Mouse (Mus musculus) ES-E14 (cell line): Measurements from ENCODE around the gene Ubl5.

Source experiments
- CHD2 ChIP-seq: IDR thresholded peaks from 2 replicates; pipeline ENCODE4 v1.6.1; 2014; ENCODE audit warnings: mild to moderate bottlenecking, low read depth, low read length, inconsistent platforms
- HCFC1 ChIP-seq: IDR thresholded peaks from 2 replicates; pipeline ENCODE4 v1.6.1; 2012; ENCODE audit warnings: low read length, inconsistent platforms, borderline replicate concordance; ENCODE audit not compliant: insufficient read depth
- ZC3H11A ChIP-seq: IDR thresholded peaks from 2 replicates; pipeline ENCODE4 v1.6.1; 2012; ENCODE audit warnings: low read depth, mild to moderate bottlenecking, inconsistent platforms, low read length, borderline replicate concordance
- ZNF384 ChIP-seq: IDR thresholded peaks from 2 replicates; pipeline ENCODE4 v1.6.1; 2012; ENCODE audit warnings: low read depth, low read length, inconsistent platforms

- no peak for TF ChIP-seq ZNF384
- no peak for TF ChIP-seq HCFC1
- no peak for TF ChIP-seq CHD2
- TF ChIP-seq ZC3H11A, result no peak
These were observed 52.1 kb downstream of the Ubl5 start for GRCm38 (mm10) chr9:20694721-20695235.
